Mouse (Mus musculus) cerebellum, adult 2 months (tissue): ENCODE results near the gene Cpne1. TPM values are rescaled to one million over a fixed set of nuclear protein-coding genes. Genes with fewer than 3 reads are reported as not detected.

Source experiments
- DNase-seq, 2 experiments: peaks; one replicate each; pipeline ENCODE4 v3.0.0; 2021
- H3K27ac ChIP-seq: fragments of 200-500 bp; 2 replicates; pipeline ENCODE4 v1.5.1; 2012; ENCODE audit warnings: low read length, control low read depth, inconsistent platforms; ENCODE audit not compliant: insufficient read depth
- H3K27me3 ChIP-seq: fragments of 200-500 bp; 2 replicates; pipeline ENCODE4 v1.6.1; 2012; ENCODE audit warnings: inconsistent platforms, mild to moderate bottlenecking, low read length, moderate library complexity; ENCODE audit not compliant: control insufficient read depth, insufficient read depth
- H3K4me1 ChIP-seq: fragments of 200-500 bp; 2 replicates; pipeline ENCODE4 v1.6.1; 2011; ENCODE audit warnings: low read length; ENCODE audit not compliant: control insufficient read depth, insufficient read depth
- H3K4me3 ChIP-seq: fragments of 200-500 bp; replicated peaks from 2 replicates; pipeline ENCODE3; 2011; ENCODE audit warnings: mild to moderate bottlenecking, low read depth, low read length, control low read depth; ENCODE audit not compliant: insufficient read depth
- CTCF ChIP-seq: fragments of 200-500 bp; IDR thresholded peaks from 2 replicates; pipeline ENCODE4 v1.5.1; 2011; ENCODE audit warnings: low read depth, mild to moderate bottlenecking, control low read depth, low read length, moderate library complexity, borderline replicate concordance; ENCODE audit not compliant: insufficient read depth
- POLR2A ChIP-seq: fragments of 200-500 bp; IDR thresholded peaks from 2 replicates; pipeline ENCODE4 v1.6.1; 2011; ENCODE audit warnings: low read length, control low read depth, borderline replicate concordance; ENCODE audit not compliant: insufficient read depth
- WGBS: fragments of 180-500 bp; shearing (Covaris S2); methylation state at CpG from one replicate; pipeline ENCODE4 v1.1.7; 2018; 5-methylcytosine and 5-hydroxymethylcytosine counted together
- polyA plus RNA-seq: library from polyadenylated mRNA; depleted of rRNA; stranded (reverse); fragments of >200 nt; gene quantifications from 2 replicates; pipeline ENCODE4 v1.2.3, GENCODE M21; 2012

Gene Cpne1
- polyA plus RNA-seq, 1 experiment, result 50.9 TPM

- 91% methylated on average over 15 of the region's 15 CpGs for WGBS
- Histone ChIP-seq H3K27ac (no peak overlapping the region), H3K27me3 (no peaks in the 10 kb centered on the region), H3K4me1 (peaks cover 11% of the 10 kb centered on the region), H3K4me3 (no peak overlapping the region)
- no peak for TF ChIP-seq POLR2A
- no peak for TF ChIP-seq CTCF
- no peak for DNase-seq
Observed at GRCm38 (mm10) chr2:156073725-156074124, 38.0 kb downstream of the Cpne1 start.

GRCm38 (mm10) chr2:156071236-156071635 is 40.5 kb downstream of the Cpne1 start:
- Histone ChIP-seq H3K4me3 (no peak overlapping the region), H3K27me3 (no peaks in the 10 kb centered on the region), H3K27ac (no peak overlapping the region), H3K4me1 (peaks cover 11% of the 10 kb centered on the region)
- DNase-seq, result no peak
- TF ChIP-seq CTCF (no peak), POLR2A (no peak)
- WGBS, result 95% methylated on average over 10 of the region's 10 CpGs

GRCm38 (mm10) chr2:156067916-156068315 is 43.8 kb downstream of the Cpne1 start:
- peaks cover 11% of the 10 kb centered on the region for H3K4me1 ChIP-seq
- 0 out of 2 replicates have a peak overlapping the region, but pooled peaks have one; percentile 2 for H3K27ac ChIP-seq
- TF ChIP-seq POLR2A (no peak), CTCF (no peak)
- 7% methylated on average over 10 of the region's 10 CpGs for WGBS
- peak; percentile 71 to 76 for DNase-seq
- no peaks in the 10 kb centered on the region for H3K27me3 ChIP-seq
- no peak overlapping the region for H3K4me3 ChIP-seq

- H3K27me3 ChIP-seq, result no peaks in the 10 kb centered on the region
- no peak for TF ChIP-seq POLR2A
- TF ChIP-seq CTCF, result no peak
- peaks cover 11% of the 10 kb centered on the region for H3K4me1 ChIP-seq
- WGBS, result 52% methylated on average over 10 of the region's 10 CpGs
- no peak overlapping the region for H3K27ac ChIP-seq
- DNase-seq, result peak in 1 of 2 experiments; percentile 23
- H3K4me3 ChIP-seq, result no peak overlapping the region
Observed at GRCm38 (mm10) chr2:156066126-156066525, 45.6 kb downstream of the Cpne1 start.

DNA sequence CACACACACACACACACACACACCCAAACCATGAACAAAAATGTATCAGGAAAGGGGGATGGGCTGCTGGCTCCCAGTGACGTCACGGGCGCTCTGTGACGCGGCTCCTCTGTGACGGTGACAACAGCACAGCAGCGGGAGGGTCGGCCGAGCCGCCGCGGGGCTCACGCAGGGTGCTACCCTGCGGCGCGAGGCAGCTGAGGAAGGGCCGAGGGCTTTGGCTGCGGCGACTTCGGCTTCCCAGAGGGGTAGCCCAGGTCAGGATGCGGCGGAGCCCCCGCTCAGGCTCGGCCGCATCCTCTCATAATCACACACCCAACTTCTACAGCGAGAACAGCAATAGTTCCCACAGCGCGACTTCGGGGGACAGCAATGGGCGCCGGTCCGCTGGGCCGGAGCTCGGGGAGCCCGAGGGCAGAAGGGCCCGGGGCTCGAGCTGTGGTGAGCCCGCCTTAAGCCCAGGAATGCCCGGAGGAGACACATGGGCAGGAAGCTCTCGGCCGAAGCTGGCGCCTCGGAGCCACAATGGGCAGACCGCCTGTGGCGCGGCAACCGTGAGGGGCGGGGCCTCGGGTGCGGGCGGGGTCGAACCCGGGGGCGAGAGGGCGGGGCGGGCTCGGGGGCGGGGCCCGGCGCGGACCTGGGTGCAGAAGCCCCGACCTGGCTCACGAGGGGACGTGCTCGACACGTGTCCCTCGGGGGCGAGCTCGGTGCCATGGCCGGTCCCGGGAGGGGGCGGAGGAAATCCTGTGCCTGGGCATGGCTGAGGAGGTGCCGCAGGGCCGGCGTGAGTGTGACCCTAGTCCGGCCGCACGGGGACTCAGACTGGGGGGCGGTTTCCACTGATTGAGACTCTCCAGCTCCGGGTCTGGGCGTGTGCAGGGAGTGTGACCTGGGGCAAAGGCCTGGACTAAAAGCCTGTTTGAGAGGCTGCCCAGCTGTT is 46.4 kb downstream of the Cpne1 start, which contains the start of gene Spag4:
Gene Spag4, plus strand, starts transcription at position 77 of the 943 bp plus-strand sequence.
- peaks cover 11% of the 10 kb centered on the region for H3K4me1 ChIP-seq
- DNase-seq, result peak; percentile 64 to 75
- H3K4me3 ChIP-seq, result peak within 1 kb of the TSS; percentile 57
- no peaks in the 10 kb centered on the region; the same call in 1 of the 2 replicates for H3K27me3 ChIP-seq
- WGBS, result under 1% methylated on average over 81 of the region's 81 CpGs
- TF ChIP-seq POLR2A, result no peak
- H3K27ac ChIP-seq, result 0 out of 2 replicates have a peak within 1 kb of the TSS, but pooled peaks have one; percentile 2

GRCm38 (mm10) chr2:156052816-156053215 is 58.9 kb downstream of the Cpne1 start, which contains the start of gene Fer1l4:
TSS of gene Fer1l4 (minus strand) at chr2:156052947.
- 84% methylated on average over 9 of the region's 9 CpGs for WGBS

GRCm38 (mm10) chr2:156047929-156048328 is 63.8 kb downstream of the Cpne1 start:
- no peaks in the 10 kb centered on the region for H3K4me1 ChIP-seq
- TF ChIP-seq POLR2A (no peak), CTCF (no peak)
- no peak overlapping the region for H3K4me3 ChIP-seq
- no peak for DNase-seq
- H3K27ac ChIP-seq, result no peak overlapping the region
- WGBS, result 19% methylated on average over 19 of the region's 19 CpGs
- H3K27me3 ChIP-seq, result no peaks in the 10 kb centered on the region

More at GRCm38 (mm10) chr2:156052816-156053215, 58.9 kb downstream of the Cpne1 start, which contains the start of gene Fer1l4:
- H3K4me1 ChIP-seq, result no peaks in the 10 kb centered on the region
- DNase-seq, result no peak
- TF ChIP-seq POLR2A (no peak), CTCF (no peak)
- H3K27me3 ChIP-seq, result no peaks in the 10 kb centered on the region
- H3K27ac ChIP-seq, result no peak within 1 kb of the TSS
- no peak within 1 kb of the TSS for H3K4me3 ChIP-seq
